Mouse (Mus musculus) adrenal gland, adult 8-10 months (tissue): ENCODE data around the gene Epn2. TPM values are rescaled to one million over a fixed set of nuclear protein-coding genes. Genes with fewer than 3 reads are reported as not detected.

Experiments used
- DNase-seq: peaks from one replicate; pipeline ENCODE4 v3.0.0; 2022
- total RNA-seq, 4 experiments: library from RNA; stranded (reverse); gene quantifications; 2 replicates each; pipeline ENCODE4 v1.2.4; 2022

The Epn2 gene
- 10 to 100 TPM; 27.6 to 47.1 (median 35.7) TPM for total RNA-seq

- DNase-seq = peak; percentile 53
Observed at GRCm38 (mm10) chr11:61578983-61579877, at the start of gene Epn2. Epn2 (minus strand) TSS chr11:61579687.

- DNase-seq = no peak
Observed at GRCm38 (mm10) chr11:61626509-61626908, 47.0 kb upstream of the Epn2 start.

- no peak for DNase-seq
Observed at GRCm38 (mm10) chr11:61625136-61625535, 45.6 kb upstream of the Epn2 start.

GRCm38 (mm10) chr11:61620762-61621161 is 41.3 kb upstream of the Epn2 start:
- no peak for DNase-seq

- peak; percentile 59 for DNase-seq
Observed at GRCm38 (mm10) chr11:61620254-61620670, 40.8 kb upstream of the Epn2 start.

GRCm38 (mm10) chr11:61619791-61620241 is 40.3 kb upstream of the Epn2 start:
- no peak for DNase-seq

- DNase-seq = no peak
Observed at GRCm38 (mm10) chr11:61619356-61619755, 39.9 kb upstream of the Epn2 start.

- no peak for DNase-seq
Observed at GRCm38 (mm10) chr11:61618571-61618970, 39.1 kb upstream of the Epn2 start.

- DNase-seq = no peak
Observed at GRCm38 (mm10) chr11:61618131-61618530, 38.6 kb upstream of the Epn2 start.

GRCm38 (mm10) chr11:61617293-61617975 is 37.9 kb upstream of the Epn2 start:
- no peak for DNase-seq

GRCm38 (mm10) chr11:61616523-61617292 is 37.2 kb upstream of the Epn2 start:
- DNase-seq = no peak

GRCm38 (mm10) chr11:61615686-61616522 is 36.4 kb upstream of the Epn2 start:
- DNase-seq = no peak

- DNase-seq = no peak
Observed at GRCm38 (mm10) chr11:61614401-61614800, 34.9 kb upstream of the Epn2 start.

- DNase-seq = no peak
Observed at GRCm38 (mm10) chr11:61612116-61612635, 32.7 kb upstream of the Epn2 start.

- no peak for DNase-seq
Observed at GRCm38 (mm10) chr11:61611197-61611596, 31.7 kb upstream of the Epn2 start.

GRCm38 (mm10) chr11:61608072-61608471 is 28.6 kb upstream of the Epn2 start:
- DNase-seq = peak; percentile 32

- DNase-seq = no peak
Observed at GRCm38 (mm10) chr11:61602705-61603104, 23.2 kb upstream of the Epn2 start.

- no peak for DNase-seq
Observed at GRCm38 (mm10) chr11:61601465-61601864, 22.0 kb upstream of the Epn2 start.

GRCm38 (mm10) chr11:61598367-61598766 is 18.9 kb upstream of the Epn2 start:
- no peak for DNase-seq

- DNase-seq = no peak
Observed at GRCm38 (mm10) chr11:61597471-61597870, 18.0 kb upstream of the Epn2 start.

- DNase-seq = no peak
Observed at GRCm38 (mm10) chr11:61593069-61593468, 13.6 kb upstream of the Epn2 start.

GRCm38 (mm10) chr11:61592061-61592460 is 12.6 kb upstream of the Epn2 start:
- DNase-seq = no peak
